Mouse (Mus musculus) spleen, adult 2 months (tissue): ENCODE results near the gene Ly86.

Source experiments
- CTCF ChIP-seq: fragments of 200-500 bp; IDR thresholded peaks from 2 replicates; pipeline ENCODE4 v1.5.1; 2011; ENCODE audit warnings: mild to moderate bottlenecking, inconsistent platforms; ENCODE audit not compliant: insufficient read depth, insufficient read length, insufficient replicate concordance; ENCODE audit errors: extremely low read depth
- POLR2A ChIP-seq: fragments of 200-500 bp; IDR thresholded peaks from 2 replicates; pipeline ENCODE4 v1.6.1; 2011; ENCODE audit warnings: low read depth, low read length, inconsistent platforms

DNA sequence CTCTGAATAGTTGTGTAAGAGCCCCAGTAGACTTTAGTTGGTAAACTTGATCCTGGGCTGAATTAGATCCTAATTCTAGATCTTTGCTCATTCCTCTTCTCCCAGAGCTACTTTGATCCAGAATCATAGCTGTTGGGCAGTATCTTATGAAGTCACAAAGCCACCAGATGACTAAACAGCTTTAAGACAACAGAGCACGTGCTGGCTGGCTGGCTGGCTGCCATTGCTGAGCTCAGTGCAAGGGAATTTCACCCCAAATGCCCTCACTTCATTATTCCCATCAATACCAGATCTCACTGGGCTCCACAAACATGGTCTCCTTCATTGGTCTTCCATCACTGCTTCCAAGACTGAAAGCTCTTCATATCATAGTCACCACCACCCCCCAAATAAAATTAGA is 46.2 kb upstream of the Ly86 start:
- TF ChIP-seq CTCF (no peak), POLR2A (no peak)
